Mouse (Mus musculus): ENCODE measurements around the gene Cap1. TPM values are rescaled to one million over a fixed set of nuclear protein-coding genes. Genes with fewer than 3 reads are reported as not detected.
A peak's percentile ranks its signal among the peaks of the same experiment; 100 is the strongest.

Cap1 gene
- polyA plus RNA-seq, 1 experiment: 192 TPM

DNA sequence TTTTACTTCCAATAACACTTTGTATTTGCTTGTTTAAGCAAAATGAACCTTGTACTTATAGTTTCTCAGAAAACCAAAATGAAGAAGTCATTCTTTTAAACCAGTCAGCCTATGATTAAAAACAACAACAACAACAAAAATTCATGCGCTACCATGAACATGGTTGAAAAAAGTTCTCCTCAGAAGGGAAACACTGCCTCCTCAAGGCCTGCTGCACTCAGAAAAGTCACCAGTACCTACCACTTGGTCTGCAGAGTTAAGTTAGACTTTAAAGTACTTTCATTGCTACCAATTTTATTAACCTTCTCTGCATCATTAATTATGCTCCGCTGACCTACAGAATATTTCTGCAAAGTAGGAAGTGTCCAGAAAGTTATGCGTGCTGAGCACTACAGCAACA lies 2.6 kb downstream of the Cap1 start:
- Histone ChIP-seq H3K36me3 (ENCODE audit: control insufficient read depth, insufficient read depth, low read length) (no peaks in the 10 kb centered on the region), H3K4me3 (ENCODE audit: control insufficient read depth, insufficient read depth, low read length) (no peak overlapping the region), H3K27ac (ENCODE audit: control insufficient read depth, insufficient read depth, low read length) (no peak overlapping the region), H3K4me1 (replicated peaks; ENCODE audit: control insufficient read depth, insufficient read depth, low read length) (peaks cover 10% of the 10 kb centered on the region), H3K27me3 (ENCODE audit: control insufficient read depth, insufficient read depth, low read length) (no peaks in the 10 kb centered on the region)
- DNase-seq: no peak
- 58% methylated on average over 3 of the region's 3 CpGs for WGBS
- TF ChIP-seq CTCF (IDR thresholded peaks at IDR 0.05; ENCODE audit: borderline replicate concordance, control insufficient read depth, extremely low read depth, insufficient read depth, low read length, poor library complexity) (no peak), POLR2A (IDR thresholded peaks at IDR 0.05; ENCODE audit: control insufficient read depth, extremely low read depth, insufficient read depth, low read length, poor library complexity) (no peak)

GRCm38 (mm10) chr4:122882544-122882943 lies 3.3 kb downstream of the Cap1 start:
- WGBS: 66% methylated on average over 3 of the region's 3 CpGs
- H3K4me1 ChIP-seq (replicated peaks; ENCODE audit: control insufficient read depth, insufficient read depth, low read length): peaks cover 10% of the 10 kb centered on the region
- no peak for TF ChIP-seq POLR2A (IDR thresholded peaks at IDR 0.05; ENCODE audit: control insufficient read depth, extremely low read depth, insufficient read depth, low read length, poor library complexity)
- TF ChIP-seq CTCF (IDR thresholded peaks at IDR 0.05; ENCODE audit: borderline replicate concordance, control insufficient read depth, extremely low read depth, insufficient read depth, low read length, poor library complexity): no peak

DNA sequence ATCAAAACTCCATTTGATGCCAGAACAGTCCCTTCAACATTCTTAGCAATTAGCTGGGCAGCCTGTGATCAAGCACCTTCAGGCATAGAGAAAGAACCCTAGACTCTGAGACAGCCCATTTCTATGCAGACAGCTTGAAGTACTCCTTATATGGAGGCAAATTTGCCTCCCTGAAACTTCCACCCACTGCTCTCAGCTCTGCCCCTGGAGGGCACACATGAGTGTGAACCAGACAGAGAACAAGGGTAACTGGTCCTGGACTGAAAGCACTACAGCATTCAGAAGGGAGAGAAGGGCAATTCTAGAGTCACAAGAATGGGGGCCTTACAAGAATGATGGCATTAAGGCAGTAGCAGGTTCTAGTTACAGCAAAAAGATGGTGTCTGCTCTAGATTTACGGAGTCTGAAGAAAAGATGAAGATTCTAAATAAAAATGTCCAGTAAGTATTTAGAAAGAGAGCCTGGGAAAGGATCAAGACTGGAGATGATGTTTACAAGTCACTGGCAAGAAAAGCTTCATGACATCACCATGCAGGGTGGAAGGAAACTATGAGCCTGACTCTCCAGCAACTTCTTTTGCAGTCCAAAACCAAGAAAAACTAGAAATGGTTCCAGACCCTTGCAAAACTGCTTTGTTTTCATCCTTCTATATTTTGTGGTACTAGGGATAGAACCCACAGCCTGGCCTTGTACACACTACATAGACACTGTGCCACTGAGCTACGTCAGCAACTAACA lies 7.4 kb downstream of the Cap1 start:
- H3K36me3 ChIP-seq (ENCODE audit: control insufficient read depth, insufficient read depth, low read length): no peaks in the 10 kb centered on the region
- H3K4me1 ChIP-seq (replicated peaks; ENCODE audit: control insufficient read depth, insufficient read depth, low read length): peaks cover 7% of the 10 kb centered on the region
- no peaks in the 10 kb centered on the region for H3K27me3 ChIP-seq (ENCODE audit: control insufficient read depth, insufficient read depth, low read length)
- H3K4me3 ChIP-seq (ENCODE audit: control insufficient read depth, insufficient read depth, low read length): no peak overlapping the region
- TF ChIP-seq POLR2A (IDR thresholded peaks at IDR 0.05; ENCODE audit: control insufficient read depth, extremely low read depth, insufficient read depth, low read length, poor library complexity): no peak
- TF ChIP-seq CTCF (IDR thresholded peaks at IDR 0.05; ENCODE audit: borderline replicate concordance, control insufficient read depth, extremely low read depth, insufficient read depth, low read length, poor library complexity): no peak
- H3K27ac ChIP-seq (ENCODE audit: control insufficient read depth, insufficient read depth, low read length): no peak overlapping the region
- 93% methylated on average over 2 of the region's 2 CpGs for WGBS
- DNase-seq: no peak

More at GRCm38 (mm10) chr4:122882544-122882943, 3.3 kb downstream of the Cap1 start:
- Histone ChIP-seq H3K27ac (ENCODE audit: control insufficient read depth, insufficient read depth, low read length) (no peak overlapping the region), H3K36me3 (ENCODE audit: control insufficient read depth, insufficient read depth, low read length) (no peaks in the 10 kb centered on the region), H3K4me3 (ENCODE audit: control insufficient read depth, insufficient read depth, low read length) (no peak overlapping the region), H3K27me3 (ENCODE audit: control insufficient read depth, insufficient read depth, low read length) (no peaks in the 10 kb centered on the region)
- DNase-seq: no peak

GRCm38 (mm10) chr4:122873512-122873911 lies 12.3 kb downstream of the Cap1 start:
- Histone ChIP-seq H3K36me3 (ENCODE audit: control insufficient read depth, insufficient read depth, low read length) (peaks cover 30% of the 10 kb centered on the region), H3K27ac (ENCODE audit: control insufficient read depth, insufficient read depth, low read length) (no peak overlapping the region), H3K4me3 (ENCODE audit: control insufficient read depth, insufficient read depth, low read length) (no peak overlapping the region), H3K4me1 (replicated peaks; ENCODE audit: control insufficient read depth, insufficient read depth, low read length) (peaks cover 19% of the 10 kb centered on the region), H3K27me3 (ENCODE audit: control insufficient read depth, insufficient read depth, low read length) (no peaks in the 10 kb centered on the region)
- DNase-seq: no peak
- TF ChIP-seq POLR2A (IDR thresholded peaks at IDR 0.05; ENCODE audit: control insufficient read depth, extremely low read depth, insufficient read depth, low read length, poor library complexity) (no peak), CTCF (IDR thresholded peaks at IDR 0.05; ENCODE audit: borderline replicate concordance, control insufficient read depth, extremely low read depth, insufficient read depth, low read length, poor library complexity) (no peak)
- 63% methylated on average over 4 of the region's 4 CpGs for WGBS

- peak; percentile 30 for DNase-seq
- Histone ChIP-seq H3K27me3 (ENCODE audit: control insufficient read depth, insufficient read depth, low read length) (no peaks in the 10 kb centered on the region), H3K36me3 (ENCODE audit: control insufficient read depth, insufficient read depth, low read length) (peaks cover 35% of the 10 kb centered on the region), H3K4me1 (replicated peaks; ENCODE audit: control insufficient read depth, insufficient read depth, low read length) (peaks cover 19% of the 10 kb centered on the region), H3K27ac (ENCODE audit: control insufficient read depth, insufficient read depth, low read length) (no peak overlapping the region), H3K4me3 (ENCODE audit: control insufficient read depth, insufficient read depth, low read length) (no peak overlapping the region)
- TF ChIP-seq CTCF (IDR thresholded peaks at IDR 0.05; ENCODE audit: borderline replicate concordance, control insufficient read depth, extremely low read depth, insufficient read depth, low read length, poor library complexity) (no peak), POLR2A (IDR thresholded peaks at IDR 0.05; ENCODE audit: control insufficient read depth, extremely low read depth, insufficient read depth, low read length, poor library complexity) (no peak)
- WGBS: 9% methylated on average over 5 of the region's 5 CpGs
Measured at GRCm38 (mm10) chr4:122873003-122873402, 12.9 kb downstream of the Cap1 start.

DNA sequence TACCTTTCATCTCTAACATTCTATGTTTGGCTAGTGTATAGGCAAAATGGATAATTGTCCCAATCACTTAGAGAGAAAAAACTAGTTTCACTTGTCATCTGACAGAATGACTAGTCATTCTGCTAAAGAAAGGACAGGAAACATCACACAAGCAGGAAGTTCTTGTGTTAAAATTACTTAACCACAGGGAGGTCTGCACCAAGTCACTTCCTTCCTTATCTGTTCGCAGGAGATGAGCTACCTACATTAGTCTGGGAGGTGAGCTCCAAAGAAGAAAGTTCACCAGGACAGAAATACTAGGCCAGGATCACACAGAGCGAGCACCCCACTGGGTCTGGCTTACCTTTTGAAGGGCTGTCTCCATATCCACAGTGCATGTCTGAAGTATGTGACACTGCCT lies 13.9 kb downstream of the Cap1 start:
- 5% methylated on average over 2 of the region's 2 CpGs for WGBS
- H3K4me3 ChIP-seq (ENCODE audit: control insufficient read depth, insufficient read depth, low read length): no peak overlapping the region
- H3K27me3 ChIP-seq (ENCODE audit: control insufficient read depth, insufficient read depth, low read length): no peaks in the 10 kb centered on the region
- H3K27ac ChIP-seq (ENCODE audit: control insufficient read depth, insufficient read depth, low read length): peak overlapping the region; percentile 74
- peaks cover 45% of the 10 kb centered on the region for H3K36me3 ChIP-seq (ENCODE audit: control insufficient read depth, insufficient read depth, low read length)
- TF ChIP-seq POLR2A (IDR thresholded peaks at IDR 0.05; ENCODE audit: control insufficient read depth, extremely low read depth, insufficient read depth, low read length, poor library complexity): no peak
- TF ChIP-seq CTCF (IDR thresholded peaks at IDR 0.05; ENCODE audit: borderline replicate concordance, control insufficient read depth, extremely low read depth, insufficient read depth, low read length, poor library complexity): no peak
- H3K4me1 ChIP-seq (replicated peaks; ENCODE audit: control insufficient read depth, insufficient read depth, low read length): peaks cover 19% of the 10 kb centered on the region
- no peak for DNase-seq

Measured in thymus, adult 2 months (tissue).